Mouse (Mus musculus) myocyte (in vitro differentiated cells): Measurements from ENCODE around the gene Dusp22.

Experiments
- CEBPB ChIP-seq: IDR thresholded peaks from 2 replicates; pipeline ENCODE4 v1.6.1; 2011; ENCODE audit warnings: mild to moderate bottlenecking, moderate library complexity; ENCODE audit not compliant: poor library complexity, insufficient read depth, severe bottlenecking
- E2F4 ChIP-seq: IDR thresholded peaks from one replicate; pipeline ENCODE4 v1.6.1; 2011; ENCODE audit warnings: mild to moderate bottlenecking, control low read depth, moderate library complexity; ENCODE audit not compliant: insufficient read depth
- MAX ChIP-seq: IDR thresholded peaks from one replicate; pipeline ENCODE4 v1.6.1; 2011; ENCODE audit warnings: low read depth, mild to moderate bottlenecking, control low read depth
- MYOD1 ChIP-seq, 3 experiments: IDR thresholded peaks; one replicate each; pipeline ENCODE4 v1.6.1; 2011; ENCODE audit warnings: control low read depth in 2 of 3, low read depth in 2 of 3, mild to moderate bottlenecking in 2 of 3, moderate library complexity in 1 of 3; ENCODE audit not compliant: insufficient read length in 2 of 3, control insufficient read depth in 1 of 3
- POLR2A ChIP-seq: IDR thresholded peaks from one replicate; pipeline ENCODE4 v1.6.1; 2011; ENCODE audit warnings: low read depth, mild to moderate bottlenecking, control low read depth, moderate library complexity; ENCODE audit not compliant: insufficient read length
- POLR2AphosphoS2 ChIP-seq: IDR thresholded peaks from one replicate; pipeline ENCODE4 v1.6.1; 2011; ENCODE audit warnings: low read depth, control low read depth; ENCODE audit not compliant: insufficient read length
- REST ChIP-seq: IDR thresholded peaks from one replicate; pipeline ENCODE4 v1.6.1; 2011; ENCODE audit warnings: mild to moderate bottlenecking, control low read depth, moderate library complexity; ENCODE audit not compliant: insufficient read depth, insufficient read length
- SRF ChIP-seq: IDR thresholded peaks from one replicate; pipeline ENCODE4 v1.6.1; 2011; ENCODE audit warnings: low read depth; ENCODE audit not compliant: control insufficient read depth, insufficient read length
- TCF12 ChIP-seq: IDR thresholded peaks from one replicate; pipeline ENCODE4 v1.6.1; 2011; ENCODE audit warnings: mild to moderate bottlenecking, control low read depth; ENCODE audit not compliant: poor library complexity, insufficient read depth, severe bottlenecking
- TCF3 ChIP-seq: IDR thresholded peaks from one replicate; pipeline ENCODE4 v1.6.1; 2011; ENCODE audit warnings: low read depth, control low read depth; ENCODE audit not compliant: insufficient read length
- USF1 ChIP-seq: IDR thresholded peaks from one replicate; pipeline ENCODE4 v1.6.1; 2011; ENCODE audit warnings: low read depth, mild to moderate bottlenecking, control low read depth, moderate library complexity

DNA sequence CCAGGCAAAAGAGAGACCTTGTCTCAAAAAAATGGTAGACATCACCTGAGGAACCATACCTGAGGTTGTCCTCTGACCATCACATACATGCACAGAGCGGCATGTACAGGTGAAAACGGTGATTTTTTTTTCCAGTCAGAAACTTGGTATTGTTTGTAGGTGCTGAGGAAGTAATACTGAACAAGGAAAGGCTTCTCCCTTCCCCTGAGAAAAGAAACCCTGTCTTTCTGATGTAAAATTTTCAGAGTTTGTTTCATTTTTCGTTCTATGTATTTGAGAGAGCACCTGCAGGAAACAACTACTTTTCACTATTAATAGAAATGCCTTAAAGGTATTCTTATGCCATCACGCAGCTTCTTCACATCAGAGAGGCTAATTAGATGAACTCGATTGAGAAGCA is 19.0 kb downstream of the Dusp22 start:
- no peak for TF ChIP-seq E2F4
- TF ChIP-seq POLR2A: no peak
- TF ChIP-seq MAX: no peak
- no peak for TF ChIP-seq CEBPB
- TF ChIP-seq SRF: no peak
- TF ChIP-seq TCF12: no peak
- TF ChIP-seq MYOD1 (IDR thresholded peaks at IDR 0.05; ENCODE audit: control insufficient read depth in 1 of 3, insufficient read length in 2 of 3, low read depth in 2 of 3): no peak
- TF ChIP-seq REST: no peak
- TF ChIP-seq USF1: no peak
- TF ChIP-seq POLR2AphosphoS2: no peak
- TF ChIP-seq TCF3: no peak
